Mouse (Mus musculus) liver, embryonic 14.5 days (tissue): ENCODE measurements around the gene Hoxa6.

Source experiments
- CTCF ChIP-seq: IDR thresholded peaks from 2 replicates; pipeline ENCODE4 v1.5.1; 2016; ENCODE audit warnings: antibody characterized with exemption, low read depth, control low read depth
- EP300 ChIP-seq: IDR thresholded peaks from 2 replicates; pipeline ENCODE4 v1.6.1; 2016; ENCODE audit warnings: antibody characterized with exemption, low read depth

- TF ChIP-seq EP300 (no peak), CTCF (no peak)
Observed at GRCm38 (mm10) chr6:52245757-52246142, 37.2 kb upstream of the Hoxa6 start, which contains the start of gene Hoxa11.
